Mouse (Mus musculus) frontal cortex, postnatal 10 days (tissue): Measurements from ENCODE around the gene Scand1.
A peak's percentile ranks its signal among the peaks of the same experiment; 100 is the strongest.

ENCODE experiments used
- DNase-seq, 2 experiments: peaks; one replicate each; pipeline ENCODE4 v3.0.0; 2022; ENCODE audit warnings: low spot score in 2 of 2, mixed read lengths in 1 of 2

Gene Scand1

GRCm38 (mm10) chr2:156312297-156312897 is at the start of gene Scand1, which contains the start of gene Cnbd2:
Gene Scand1, minus strand, starts transcription at chr2:156312704.
Gene Cnbd2, plus strand, starts transcription at chr2:156312299.
- DNase-seq, result peak; percentile 64 to 83

GRCm38 (mm10) chr2:156356031-156356430 is 43.5 kb upstream of the Scand1 start:
- DNase-seq, result peak in 1 of 2 experiments; percentile 32

- DNase-seq, result no peak
Observed at GRCm38 (mm10) chr2:156353265-156353692, 40.8 kb upstream of the Scand1 start.

- no peak for DNase-seq
Observed at GRCm38 (mm10) chr2:156352413-156353165, 40.1 kb upstream of the Scand1 start.

- DNase-seq, result no peak
Observed at GRCm38 (mm10) chr2:156351243-156351642, 38.7 kb upstream of the Scand1 start.

- no peak for DNase-seq
Observed at GRCm38 (mm10) chr2:156349286-156349848, 36.9 kb upstream of the Scand1 start.

- no peak for DNase-seq
Observed at GRCm38 (mm10) chr2:156348812-156349211, 36.3 kb upstream of the Scand1 start.

- no peak for DNase-seq
Observed at GRCm38 (mm10) chr2:156344775-156345532, 32.5 kb upstream of the Scand1 start.

- no peak for DNase-seq
Observed at GRCm38 (mm10) chr2:156340078-156340477, 27.6 kb upstream of the Scand1 start.

GRCm38 (mm10) chr2:156331446-156331965 is 19.0 kb upstream of the Scand1 start:
- DNase-seq, result no peak

GRCm38 (mm10) chr2:156330681-156331080 is 18.2 kb upstream of the Scand1 start:
- no peak for DNase-seq

GRCm38 (mm10) chr2:156324681-156325080 is 12.2 kb upstream of the Scand1 start:
- no peak for DNase-seq

GRCm38 (mm10) chr2:156324116-156324588 is 11.6 kb upstream of the Scand1 start:
- peak in 1 of 2 experiments; percentile 40 for DNase-seq

- no peak for DNase-seq
Observed at GRCm38 (mm10) chr2:156321538-156321937, 9.0 kb upstream of the Scand1 start.

- DNase-seq, result no peak
Observed at GRCm38 (mm10) chr2:156318491-156318890, 6.0 kb upstream of the Scand1 start.

GRCm38 (mm10) chr2:156314811-156315210 is 2.3 kb upstream of the Scand1 start:
- DNase-seq, result no peak

GRCm38 (mm10) chr2:156313153-156313552 is 649 bp upstream of the Scand1 start:
- DNase-seq, result no peak

GRCm38 (mm10) chr2:156311841-156312291 is 638 bp downstream of the Scand1 start:
- DNase-seq, result peak in 1 of 2 experiments; percentile 59

- no peak for DNase-seq
Observed at GRCm38 (mm10) chr2:156311441-156311840, 1.1 kb downstream of the Scand1 start.

GRCm38 (mm10) chr2:156310945-156311344 is 1.6 kb downstream of the Scand1 start:
- DNase-seq, result no peak

- DNase-seq, result no peak
Observed at GRCm38 (mm10) chr2:156310455-156310854, 2.0 kb downstream of the Scand1 start.
